Mouse (Mus musculus) liver, adult 2 months (tissue): ENCODE measurements around the gene Pfdn6. TPM values are rescaled to one million over a fixed set of nuclear protein-coding genes. Genes with fewer than 3 reads are reported as not detected.

ENCODE experiments used
- DNase-seq: peaks from one replicate; pipeline ENCODE4 v3.0.0-alpha.2; 2011; ENCODE audit warnings: low read depth, low spot score; ENCODE audit errors: extremely low read depth
- H3K27ac ChIP-seq: fragments of 200-500 bp; replicated peaks from 2 replicates; pipeline ENCODE4 v1.5.1; 2012; ENCODE audit warnings: low read depth, mild to moderate bottlenecking, control low read depth, inconsistent platforms, low read length; ENCODE audit not compliant: insufficient read depth
- H3K27me3 ChIP-seq: fragments of 200-500 bp; 2 replicates; pipeline ENCODE4 v1.6.1; 2012; ENCODE audit warnings: mild to moderate bottlenecking, moderate library complexity, low read length, inconsistent platforms; ENCODE audit not compliant: control insufficient read depth, insufficient read depth
- H3K36me3 ChIP-seq: fragments of 200-500 bp; 2 replicates; pipeline ENCODE4 v1.6.1; 2012; ENCODE audit warnings: low read length, inconsistent platforms; ENCODE audit not compliant: control insufficient read depth, insufficient read depth
- H3K4me1 ChIP-seq: fragments of 200-500 bp; 2 replicates; pipeline ENCODE4 v1.6.1; 2011; ENCODE audit warnings: low read length; ENCODE audit not compliant: control insufficient read depth, insufficient read depth
- H3K4me3 ChIP-seq: fragments of 200-500 bp; 2 replicates; pipeline ENCODE4 v1.5.1; 2011; ENCODE audit warnings: low read depth, mild to moderate bottlenecking, control low read depth, low read length, moderate library complexity; ENCODE audit not compliant: insufficient read depth
- H3K79me2 ChIP-seq: fragments of 200-500 bp; 2 replicates; pipeline ENCODE4 v1.6.1; 2012; ENCODE audit warnings: inconsistent platforms, mild to moderate bottlenecking, low read length, moderate library complexity; ENCODE audit not compliant: control insufficient read depth, insufficient read depth
- H3K9ac ChIP-seq: fragments of 200-500 bp; 2 replicates; pipeline ENCODE4 v1.6.1; 2012; ENCODE audit warnings: low read depth, mild to moderate bottlenecking, control low read depth, inconsistent platforms, low read length
- CTCF ChIP-seq: fragments of 200-500 bp; IDR thresholded peaks from 2 replicates; pipeline ENCODE4 v1.5.1; 2011; ENCODE audit warnings: low read depth, low read length, control low read depth
- POLR2A ChIP-seq: fragments of 200-500 bp; IDR thresholded peaks from 2 replicates; pipeline ENCODE4 v1.6.1; 2011; ENCODE audit warnings: low read length, control low read depth; ENCODE audit not compliant: insufficient read depth; ENCODE audit errors: extremely low read depth
- WGBS: fragments of 180-500 bp; shearing (Covaris S2); methylation state at CpG from one replicate; pipeline ENCODE4 v1.1.7; 2018; 5-methylcytosine and 5-hydroxymethylcytosine counted together
- polyA plus RNA-seq: library from polyadenylated mRNA; depleted of rRNA; stranded (reverse); fragments of >200 nt; gene quantifications from 2 replicates; pipeline ENCODE4 v1.2.3, GENCODE M21; 2012
- total RNA-seq: library from RNA; depleted of rRNA; stranded (reverse); fragments of >200 nt; gene quantifications from 2 replicates; pipeline ENCODE4 v1.2.3, GENCODE M21; 2014

Gene Pfdn6
- total and polyA plus RNA-seq, 2 experiments, result 15.5 to 40.8 TPM

DNA sequence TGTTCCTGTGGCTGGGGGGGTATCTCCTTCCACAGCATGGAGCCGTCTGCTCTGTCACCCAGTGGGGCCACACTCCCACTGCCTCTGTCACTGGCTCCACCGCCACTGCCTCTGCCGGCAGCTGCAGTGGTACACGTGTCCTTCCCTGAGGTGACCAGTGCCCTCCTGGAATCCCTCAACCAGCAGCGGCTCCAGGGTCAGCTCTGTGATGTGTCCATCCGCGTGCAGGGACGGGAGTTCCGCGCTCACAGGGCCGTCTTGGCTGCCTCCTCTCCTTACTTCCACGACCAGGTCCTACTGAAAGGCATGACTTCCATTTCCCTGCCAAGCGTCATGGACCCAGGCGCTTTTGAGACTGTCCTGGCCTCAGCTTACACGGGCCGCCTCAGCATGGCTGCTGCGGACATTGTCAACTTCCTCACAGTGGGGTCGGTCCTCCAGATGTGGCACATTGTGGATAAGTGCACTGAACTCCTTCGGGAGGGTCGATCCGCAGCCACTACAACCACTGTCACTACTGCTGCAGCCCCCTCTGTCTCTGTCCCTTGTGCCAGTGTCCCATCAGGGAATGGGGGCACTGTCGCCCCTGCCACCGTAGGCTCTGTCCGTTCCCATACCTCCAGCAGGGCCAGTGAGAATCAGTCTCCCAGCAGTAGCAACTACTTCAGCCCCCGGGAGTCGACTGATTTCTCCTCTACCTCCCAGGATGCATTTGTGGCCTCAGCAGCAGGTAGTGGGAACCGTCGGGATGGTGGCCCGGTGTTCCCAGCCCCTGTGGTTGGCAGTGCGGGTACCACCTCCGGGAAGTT, 23.1 kb downstream of the Pfdn6 start:
- no peak overlapping the region for H3K27ac ChIP-seq
- H3K9ac ChIP-seq, result peak overlapping the region; percentile 37; the same call in 1 of the 2 replicates
- no peak for DNase-seq
- H3K4me1 ChIP-seq, result peaks cover 11% of the 10 kb centered on the region
- 76% methylated on average over 31 of the region's 31 CpGs for WGBS
- H3K27me3 ChIP-seq, result no peaks in the 10 kb centered on the region
- peak overlapping the region; percentile 43; the same call in 1 of the 2 replicates for H3K4me3 ChIP-seq
- peaks cover 14% of the 10 kb centered on the region; the same call in 1 of the 2 replicates for H3K36me3 ChIP-seq
- peaks cover 8% of the 10 kb centered on the region for H3K79me2 ChIP-seq
- TF ChIP-seq CTCF (no peak), POLR2A (no peak)

DNA sequence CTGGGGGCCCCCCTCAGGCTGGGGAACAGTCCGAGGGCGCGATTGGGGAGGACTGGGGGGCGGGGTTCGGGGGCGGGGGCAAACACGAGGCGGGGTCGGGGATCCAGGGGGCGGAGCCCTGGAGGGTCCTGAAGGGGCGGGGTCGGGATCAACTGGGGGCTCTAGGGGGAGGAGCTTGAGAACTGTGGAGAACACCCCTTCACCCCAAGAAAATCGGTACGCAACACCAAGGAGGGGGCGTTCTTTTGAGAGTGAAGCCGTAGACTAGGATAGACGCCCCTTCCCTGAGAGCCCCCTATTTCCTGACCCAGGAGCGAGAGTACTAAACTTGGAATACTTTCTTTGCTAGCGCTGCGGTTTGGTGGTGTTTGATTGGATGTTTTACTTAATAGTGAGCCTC, 23.8 kb downstream of the Pfdn6 start:
- H3K27me3 ChIP-seq, result no peaks in the 10 kb centered on the region
- H3K27ac ChIP-seq, result peak overlapping the region; percentile 22; the same call in 1 of the 2 replicates
- H3K9ac ChIP-seq, result peak overlapping the region; percentile 62
- no peak for DNase-seq
- H3K79me2 ChIP-seq, result peaks cover 15% of the 10 kb centered on the region
- peaks cover 20% of the 10 kb centered on the region; the same call in 1 of the 2 replicates for H3K36me3 ChIP-seq
- H3K4me1 ChIP-seq, result peaks cover 11% of the 10 kb centered on the region
- TF ChIP-seq POLR2A (no peak), CTCF (no peak)
- peak overlapping the region; percentile 53 for H3K4me3 ChIP-seq
- whole genome bisulfite sequencing, result under 1% methylated on average over 16 of the region's 20 CpGs

DNA sequence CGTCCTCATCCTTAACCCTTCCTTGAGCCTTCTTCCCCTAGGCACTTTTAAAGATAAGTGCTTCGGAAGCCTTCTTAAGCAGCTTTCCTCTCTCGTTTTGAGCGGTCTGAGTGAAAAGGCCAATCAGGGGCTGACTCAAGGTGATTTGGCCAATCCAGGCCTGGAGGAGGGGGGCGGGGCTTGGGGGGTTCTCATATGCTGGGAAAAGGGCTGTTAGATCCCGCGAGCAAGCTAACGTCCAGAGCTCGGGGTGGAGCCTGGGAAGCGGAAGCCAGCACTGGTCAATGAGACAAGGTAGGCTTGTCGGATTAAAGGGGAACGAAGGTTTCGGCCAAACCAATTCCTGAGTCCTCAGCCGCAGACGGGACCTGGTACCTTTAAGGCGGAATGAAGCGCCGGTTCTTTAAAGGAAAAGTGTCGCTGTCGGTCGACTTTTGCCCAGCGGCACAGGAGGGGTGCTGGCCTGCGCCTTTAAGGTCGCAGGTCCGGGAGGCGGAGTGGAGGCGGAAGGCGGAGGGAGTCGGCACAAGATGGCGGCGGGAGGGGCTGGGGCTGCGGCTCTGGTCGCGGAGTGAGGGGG, 24.4 kb downstream of the Pfdn6 start, which contains the start of the genes Tapbp and Zbtb22:
TSS of gene Tapbp (plus strand) at position 229 of the 580 bp plus-strand sequence.
TSS of gene Zbtb22 (plus strand) at position 234 of the 580 bp plus-strand sequence.
- Histone ChIP-seq H3K79me2 (peaks cover 19% of the 10 kb centered on the region), H3K27me3 (no peaks in the 10 kb centered on the region), H3K9ac (peak within 1 kb of the TSS; percentile 62), H3K27ac (peak within 1 kb of the TSS; percentile 22; the same call in 1 of the 2 replicates), H3K4me1 (peaks cover 11% of the 10 kb centered on the region), H3K36me3 (peaks cover 23% of the 10 kb centered on the region; the same call in 1 of the 2 replicates), H3K4me3 (peak within 1 kb of the TSS; percentile 53)
- peak; percentile 98 for DNase-seq
- under 1% methylated on average over 33 of the region's 34 CpGs for WGBS
- TF ChIP-seq CTCF (no peak), POLR2A (0 out of 2 replicates have a peak, but pooled peaks have one; percentile 9)

DNA sequence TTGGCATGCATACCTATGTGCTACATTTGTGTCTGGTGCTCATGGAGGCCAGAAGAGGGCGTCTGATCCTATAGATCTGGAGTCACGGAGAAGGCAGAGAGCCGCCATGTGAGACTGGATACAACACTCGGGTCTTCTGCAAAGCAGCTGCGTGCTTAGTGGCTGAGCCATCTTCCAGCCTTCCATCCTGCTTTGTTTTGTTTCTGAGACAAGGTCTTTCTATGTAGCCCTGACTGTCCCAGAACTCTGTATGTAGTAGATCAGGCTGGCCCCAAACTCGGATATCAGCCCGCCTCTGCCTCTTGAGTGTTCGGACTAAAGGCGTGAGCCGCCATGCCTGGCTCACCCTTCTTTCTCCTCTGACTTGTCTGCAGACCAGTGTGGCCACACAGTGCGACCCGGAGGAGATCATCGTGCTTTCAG, 25.2 kb downstream of the Pfdn6 start:
- H3K27me3 ChIP-seq, result no peaks in the 10 kb centered on the region
- DNase-seq, result no peak
- no peak overlapping the region for H3K9ac ChIP-seq
- peaks cover 15% of the 10 kb centered on the region for H3K4me1 ChIP-seq
- H3K36me3 ChIP-seq, result peaks cover 23% of the 10 kb centered on the region; the same call in 1 of the 2 replicates
- 83% methylated on average over 13 of the region's 13 CpGs for WGBS
- H3K27ac ChIP-seq, result no peak overlapping the region
- no peak overlapping the region for H3K4me3 ChIP-seq
- TF ChIP-seq CTCF (no peak), POLR2A (no peak)
- H3K79me2 ChIP-seq, result peaks cover 23% of the 10 kb centered on the region

DNA sequence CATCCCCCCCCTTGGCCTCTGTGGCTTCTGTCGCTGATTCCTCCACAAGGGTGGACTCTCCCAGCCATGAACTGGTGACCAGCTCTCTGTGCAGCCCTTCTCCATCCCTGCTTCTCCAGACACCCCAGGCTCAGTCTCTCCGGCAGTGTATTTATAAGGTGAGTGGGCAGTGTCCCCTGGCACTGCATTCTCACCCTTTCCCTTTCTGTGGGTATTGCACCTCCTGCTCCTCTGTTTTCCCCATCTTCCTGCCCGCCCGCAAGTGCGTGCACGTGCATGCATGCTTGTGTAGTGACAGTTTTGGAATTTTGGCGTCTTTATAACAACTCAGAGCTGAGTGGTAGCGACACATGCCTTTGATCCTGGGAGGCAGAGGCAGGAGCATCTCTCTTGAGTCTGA, 26.2 kb downstream of the Pfdn6 start:
- Histone ChIP-seq H3K36me3 (peaks cover 23% of the 10 kb centered on the region; the same call in 1 of the 2 replicates), H3K9ac (no peak overlapping the region), H3K4me3 (no peak overlapping the region), H3K4me1 (peaks cover 14% of the 10 kb centered on the region), H3K27ac (no peak overlapping the region), H3K79me2 (peaks cover 23% of the 10 kb centered on the region), H3K27me3 (no peaks in the 10 kb centered on the region)
- DNase-seq, result no peak
- 95% methylated on average over 8 of the region's 8 CpGs for WGBS
- TF ChIP-seq CTCF (no peak), POLR2A (no peak)

DNA sequence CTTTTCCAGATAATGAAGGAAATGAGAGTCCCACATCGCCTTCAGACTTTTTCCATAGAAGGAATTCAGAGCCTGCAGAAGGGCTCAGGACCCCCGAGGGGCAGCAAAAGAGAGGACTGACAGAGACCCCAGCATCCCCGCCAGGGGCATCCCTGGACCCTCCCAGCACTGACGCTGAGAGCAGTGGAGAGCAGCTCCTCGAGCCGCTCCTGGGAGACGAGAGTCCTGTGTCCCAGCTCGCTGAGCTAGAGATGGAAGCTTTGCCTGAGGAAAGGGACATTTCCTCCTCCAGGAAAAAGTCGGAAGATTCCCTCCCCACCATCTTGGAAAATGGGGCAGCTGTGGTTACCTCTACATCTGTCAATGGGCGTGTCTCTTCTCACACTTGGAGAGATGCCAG, 26.9 kb downstream of the Pfdn6 start:
- Histone ChIP-seq H3K4me3 (no peak overlapping the region), H3K27me3 (no peaks in the 10 kb centered on the region), H3K36me3 (peaks cover 23% of the 10 kb centered on the region; the same call in 1 of the 2 replicates), H3K4me1 (peaks cover 10% of the 10 kb centered on the region), H3K27ac (no peak overlapping the region), H3K9ac (no peak overlapping the region), H3K79me2 (peaks cover 23% of the 10 kb centered on the region)
- WGBS, result 88% methylated on average over 10 of the region's 10 CpGs
- no peak for DNase-seq
- TF ChIP-seq CTCF, result no peak
- TF ChIP-seq POLR2A, result no peak
